Mouse (Mus musculus): Measurements from ENCODE around the gene Gm20683.

The Gm20683 gene

GRCm38 (mm10) chr17:25825984-25826570, 15.5 kb downstream of the Gm20683 start:
- no peak for DNase-seq

- DNase-seq: no peak
These were observed 16.3 kb downstream of the Gm20683 start for GRCm38 (mm10) chr17:25825311-25825710.

GRCm38 (mm10) chr17:25824362-25825142, 17.0 kb downstream of the Gm20683 start:
- no peak for DNase-seq

DNA sequence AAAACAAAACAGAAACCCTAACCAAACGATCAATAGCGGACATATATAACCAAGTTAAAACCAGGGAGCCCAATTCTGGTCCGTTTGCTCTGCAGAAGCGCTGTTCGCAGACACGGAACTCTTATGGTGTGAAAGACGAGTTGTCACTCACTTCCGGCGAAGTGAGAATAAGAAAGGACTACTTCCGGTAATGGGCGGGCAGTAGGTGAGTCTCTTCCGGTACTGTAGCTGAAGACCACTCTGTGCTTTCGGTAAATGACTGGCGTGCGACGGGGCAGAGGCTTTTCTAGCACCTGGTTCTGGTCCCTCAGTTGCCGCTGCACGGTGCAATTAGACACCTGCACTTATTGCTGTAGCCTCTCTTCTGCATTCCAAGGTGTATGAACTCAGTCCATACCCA, 18.1 kb downstream of the Gm20683 start, which contains the start of gene Wdr24:
TSS of gene Wdr24 (plus strand) at position 176 of the 400 bp plus-strand sequence.
- DNase-seq: peak; percentile 70 to 86

DNA sequence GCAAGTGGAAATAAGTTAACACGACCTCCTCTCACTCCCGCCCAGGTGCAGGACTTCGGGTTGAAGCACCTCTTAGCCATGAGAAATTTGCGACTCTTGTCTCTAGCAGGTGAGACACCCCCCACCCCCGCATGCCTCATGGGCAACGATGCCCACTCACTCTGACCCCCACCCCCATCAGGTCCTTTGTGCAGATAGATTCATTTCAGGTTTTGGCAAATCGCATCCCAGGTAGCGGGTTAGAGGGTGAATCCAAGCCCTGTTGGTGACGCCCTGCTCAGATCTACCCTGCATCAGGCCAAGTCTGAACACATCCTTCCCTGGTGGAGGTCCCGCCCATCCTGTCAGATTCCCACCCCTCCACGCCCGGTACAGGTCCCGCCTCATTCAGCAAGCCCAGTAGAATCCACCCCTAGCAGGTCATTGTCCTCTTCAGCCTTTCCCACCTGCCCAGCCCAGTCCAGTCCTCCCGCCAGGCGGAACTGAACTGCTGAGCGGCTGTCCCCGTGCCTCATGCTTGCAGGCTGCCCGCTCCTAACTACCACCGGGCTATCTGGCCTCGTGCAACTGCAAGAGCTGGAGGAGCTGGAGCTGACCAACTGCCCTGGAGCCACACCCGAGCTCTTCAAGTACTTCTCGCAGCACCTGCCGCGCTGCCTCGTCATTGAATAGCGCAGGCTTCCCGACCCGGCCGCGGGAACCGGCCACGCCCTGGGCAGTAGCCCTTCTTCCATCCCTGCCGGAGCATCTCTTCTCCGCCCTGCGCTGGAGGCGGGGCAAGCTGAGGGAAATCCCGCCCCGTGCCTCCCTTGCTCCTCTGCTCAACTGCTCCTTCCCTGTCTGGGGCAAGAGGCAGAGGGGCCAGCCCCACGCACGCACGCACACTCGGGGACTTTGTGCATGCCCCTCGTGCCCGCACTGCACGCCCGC, 22.4 kb downstream of the Gm20683 start:
- DNase-seq: no peak

- DNase-seq: no peak
These were observed 23.9 kb downstream of the Gm20683 start for GRCm38 (mm10) chr17:25817662-25818061.

GRCm38 (mm10) chr17:25813471-25813870, 28.1 kb downstream of the Gm20683 start:
- peak; percentile 69 to 70 for DNase-seq

- DNase-seq: peak in 1 of 2 experiments; percentile 10
These were observed 30.7 kb downstream of the Gm20683 start for GRCm38 (mm10) chr17:25810890-25811289.

DNA sequence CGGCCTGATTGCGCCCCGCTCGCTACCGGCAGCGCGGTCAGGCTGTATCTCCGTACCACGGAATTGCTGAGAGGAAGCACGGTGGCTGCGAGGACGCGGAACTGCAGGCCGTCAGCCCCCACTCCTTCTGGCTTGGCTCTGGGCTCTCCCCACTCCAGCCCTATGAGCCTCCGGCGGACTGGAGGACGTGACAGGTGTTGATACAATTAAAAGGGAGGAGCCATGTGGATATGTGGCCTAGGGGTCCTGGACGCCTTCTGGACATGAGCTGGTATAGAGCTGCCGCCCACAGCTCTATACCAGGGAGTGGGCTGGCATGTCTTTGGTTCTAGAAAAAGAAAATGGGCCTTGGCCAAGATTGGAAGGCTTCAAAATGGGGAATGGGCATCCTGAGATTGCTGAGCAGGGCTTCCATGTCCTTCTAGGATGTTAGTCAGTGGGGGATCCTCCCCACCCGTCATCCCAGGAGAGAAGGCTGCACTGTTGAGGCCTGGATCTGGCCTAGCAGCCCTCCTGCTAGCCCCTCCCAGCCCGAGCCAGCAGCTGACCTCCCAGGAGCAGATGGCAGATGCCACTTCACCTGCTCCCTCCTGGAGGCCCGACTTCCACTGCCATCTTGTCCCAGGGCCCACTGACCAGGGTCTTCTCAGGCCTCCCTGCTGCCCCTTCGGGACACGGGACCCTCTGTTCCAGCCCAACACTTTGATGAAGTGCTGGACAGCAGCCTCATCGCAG, 31.8 kb downstream of the Gm20683 start:
- DNase-seq: peak; percentile 68 to 77

GRCm38 (mm10) chr17:25808789-25809605, 32.6 kb downstream of the Gm20683 start, which contains the start of gene Fbxl16:
Fbxl16 (plus strand) TSS chr17:25809085.
- DNase-seq: peak; percentile 94 to 97

- peak in 1 of 2 experiments; percentile 10 for DNase-seq
These were observed 33.5 kb downstream of the Gm20683 start for GRCm38 (mm10) chr17:25808028-25808427.

DNA sequence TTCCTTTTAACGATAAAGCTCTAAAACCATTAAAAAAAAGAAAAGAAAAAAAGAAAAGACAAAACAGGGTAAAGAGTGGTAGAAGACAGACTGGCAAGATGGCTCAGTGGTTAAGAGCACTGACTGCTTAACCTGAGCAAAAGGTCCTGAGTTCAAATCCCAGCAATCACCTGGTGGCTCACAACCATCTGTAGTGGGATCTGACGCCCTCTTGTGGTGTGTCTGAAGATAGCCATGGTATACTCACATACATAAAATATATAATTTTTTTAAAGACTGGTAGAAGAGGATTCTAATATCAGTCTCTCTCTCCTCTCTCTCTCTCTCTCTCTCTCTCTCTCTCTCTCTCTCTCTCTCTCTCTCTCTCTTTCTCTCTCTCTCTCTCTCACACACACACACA, 34.1 kb downstream of the Gm20683 start:
- peak in 1 of 2 experiments; percentile 9 for DNase-seq

DNA sequence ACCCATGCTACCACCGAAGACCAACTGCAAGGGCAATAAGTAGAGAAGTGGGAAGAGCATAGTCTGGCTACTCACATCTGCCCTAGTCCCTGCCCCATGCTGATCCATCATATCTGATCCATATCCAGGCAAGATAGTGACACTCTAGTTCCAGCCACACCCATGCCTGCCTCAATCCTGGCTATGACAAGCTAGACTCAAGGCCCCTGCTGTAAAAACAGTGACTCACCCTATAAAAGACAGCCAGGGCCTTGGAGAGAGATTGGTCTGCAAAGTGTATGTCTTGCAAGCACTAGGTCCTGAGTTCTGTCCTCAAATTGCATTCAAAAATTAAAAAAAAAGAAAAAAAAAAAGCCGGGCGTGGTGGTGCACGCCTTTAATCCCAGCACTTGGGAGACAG, 35.1 kb downstream of the Gm20683 start:
- DNase-seq: peak in 1 of 2 experiments; percentile 1

DNA sequence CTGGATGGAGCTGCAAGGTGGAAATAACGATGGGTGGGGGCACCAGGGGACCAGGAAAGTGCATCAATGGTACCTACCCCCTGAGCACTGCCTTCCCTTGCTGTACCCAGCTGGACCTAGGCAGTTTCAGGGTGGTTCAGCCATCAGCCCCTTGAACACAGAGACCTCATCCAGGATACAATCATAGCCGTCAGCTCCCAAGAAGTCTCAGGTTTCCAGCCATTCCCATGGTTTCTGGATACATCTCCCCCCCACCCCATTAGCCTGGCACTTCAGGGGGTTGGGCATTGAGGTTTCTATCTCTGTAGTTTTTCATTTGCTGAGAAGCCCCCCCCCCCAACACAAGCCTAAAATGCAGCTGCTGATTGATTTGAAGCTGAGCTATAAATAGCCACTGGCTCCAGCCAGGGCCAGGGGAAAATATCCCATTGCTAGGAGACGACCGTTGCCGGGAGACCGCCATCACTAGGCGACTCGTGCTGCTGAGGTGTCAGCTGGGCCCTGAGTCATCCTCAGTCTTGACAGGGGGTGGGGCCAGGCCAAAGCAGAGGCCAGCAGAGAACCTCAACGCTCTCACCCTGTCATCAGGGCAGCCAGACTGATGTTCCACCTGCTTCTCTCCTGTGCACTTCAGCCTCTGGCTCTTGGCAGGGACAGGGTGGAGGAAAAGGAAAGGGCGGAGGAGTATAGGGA, 38.6 kb downstream of the Gm20683 start:
- DNase-seq: peak in 1 of 2 experiments; percentile 36

- peak; percentile 64 to 77 for DNase-seq
These were observed 40.5 kb downstream of the Gm20683 start for GRCm38 (mm10) chr17:25801029-25801428.

DNA sequence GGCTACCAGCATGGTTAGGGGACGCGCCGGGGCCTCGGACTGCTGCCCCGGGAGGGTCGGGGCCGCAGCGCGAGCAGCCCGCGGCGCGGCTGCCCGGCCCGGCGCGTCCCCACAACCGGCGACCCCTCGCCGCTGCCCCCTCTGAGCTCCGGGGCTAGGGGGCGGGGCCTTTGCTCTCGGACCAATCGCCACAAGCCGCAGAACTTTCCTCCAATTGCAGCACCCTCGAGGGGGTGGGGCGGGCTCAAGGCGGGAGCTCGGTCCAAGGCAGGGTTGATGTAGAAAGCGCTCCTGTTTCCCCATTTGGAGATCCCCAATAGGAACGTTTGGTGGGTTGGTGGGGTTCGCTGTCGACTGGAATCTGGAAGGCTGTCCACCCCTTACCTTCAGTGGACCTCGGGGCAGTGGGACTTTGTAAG, 44.6 kb downstream of the Gm20683 start, which contains the start of gene Metrn:
TSS of gene Metrn (minus strand) at position 186 of the 419 bp plus-strand sequence.
- peak in 1 of 2 experiments; percentile 67 for DNase-seq

- no peak for DNase-seq
These were observed 45.3 kb downstream of the Gm20683 start for GRCm38 (mm10) chr17:25796211-25796771.

DNA sequence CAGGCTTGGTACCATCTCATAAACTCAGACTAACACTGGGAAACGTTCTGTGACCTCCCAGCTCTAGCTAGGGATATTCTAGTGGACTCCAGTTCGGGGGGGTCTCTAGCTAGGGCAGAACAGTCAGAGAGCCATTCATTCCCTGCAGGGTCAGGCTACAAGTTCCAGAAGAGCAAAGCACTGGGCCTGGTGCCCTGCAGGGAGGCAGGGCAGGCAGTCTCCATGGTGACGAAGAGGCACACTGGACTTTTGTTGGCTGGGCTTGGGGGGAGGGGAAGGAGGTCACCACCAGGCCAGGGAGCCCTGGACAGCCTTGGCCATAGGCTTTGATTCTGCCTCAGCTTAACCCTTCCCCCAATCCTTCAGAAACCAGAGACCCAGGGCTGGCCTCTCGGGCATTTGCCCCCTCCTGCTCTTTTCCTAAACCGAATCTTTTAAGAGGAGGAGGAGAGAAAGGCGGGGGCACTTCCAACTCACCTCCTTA, 45.9 kb downstream of the Gm20683 start, which contains the start of gene AC134908.4:
TSS of gene AC134908.4 (minus strand) at position 51 of the 484 bp plus-strand sequence.
- DNase-seq: no peak

DNA sequence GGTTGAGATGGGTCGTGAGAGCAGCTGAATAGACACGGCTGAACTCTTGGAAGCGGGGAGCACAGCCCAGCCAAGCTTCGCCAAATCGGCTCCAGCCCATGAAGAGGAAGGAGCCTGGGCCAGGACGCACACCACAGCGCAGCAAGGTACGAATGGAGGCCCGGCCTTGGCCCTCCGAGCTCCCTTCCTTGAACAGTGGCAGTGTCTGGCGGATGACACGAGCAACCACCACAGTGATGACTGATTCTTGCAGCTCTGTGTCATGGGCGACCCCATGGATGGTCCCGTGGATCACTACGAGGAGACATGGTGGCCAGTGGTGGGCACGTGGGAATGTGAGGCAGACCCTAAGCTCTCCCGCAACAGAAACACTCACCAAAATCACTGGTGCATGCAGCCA, 46.6 kb downstream of the Gm20683 start:
- peak in 1 of 2 experiments; percentile 11 for DNase-seq

DNA sequence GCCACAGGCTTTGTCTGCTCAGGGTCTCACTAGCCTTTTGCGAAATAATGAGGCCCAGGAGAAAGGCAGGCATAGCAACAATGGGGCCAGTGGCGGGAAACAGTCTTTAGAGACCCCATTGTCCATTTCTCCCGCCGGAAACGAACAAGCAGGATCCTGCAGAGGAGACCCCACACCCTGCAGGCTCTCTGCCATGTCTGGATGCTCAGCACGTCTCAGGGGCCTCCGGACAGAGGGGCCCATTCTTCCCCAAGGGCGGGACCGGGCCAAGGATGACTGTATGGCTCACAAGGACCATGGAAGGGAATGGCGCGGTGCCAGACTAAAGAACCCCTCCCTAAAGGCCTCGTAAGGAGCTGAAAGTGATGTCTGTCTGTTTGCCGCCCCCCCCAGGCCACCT, 47.4 kb downstream of the Gm20683 start:
- peak in 1 of 2 experiments; percentile 19 for DNase-seq

Measured in cerebellum, postnatal 36 days (tissue).